Mouse (Mus musculus): Measurements from ENCODE around the gene Gpatch11. TPM values are rescaled to one million over a fixed set of nuclear protein-coding genes. Genes with fewer than 3 reads are reported as not detected.

Gpatch11 gene
- polyA plus RNA-seq, 1 experiment from 2014 or later, result 20.8 TPM

DNA sequence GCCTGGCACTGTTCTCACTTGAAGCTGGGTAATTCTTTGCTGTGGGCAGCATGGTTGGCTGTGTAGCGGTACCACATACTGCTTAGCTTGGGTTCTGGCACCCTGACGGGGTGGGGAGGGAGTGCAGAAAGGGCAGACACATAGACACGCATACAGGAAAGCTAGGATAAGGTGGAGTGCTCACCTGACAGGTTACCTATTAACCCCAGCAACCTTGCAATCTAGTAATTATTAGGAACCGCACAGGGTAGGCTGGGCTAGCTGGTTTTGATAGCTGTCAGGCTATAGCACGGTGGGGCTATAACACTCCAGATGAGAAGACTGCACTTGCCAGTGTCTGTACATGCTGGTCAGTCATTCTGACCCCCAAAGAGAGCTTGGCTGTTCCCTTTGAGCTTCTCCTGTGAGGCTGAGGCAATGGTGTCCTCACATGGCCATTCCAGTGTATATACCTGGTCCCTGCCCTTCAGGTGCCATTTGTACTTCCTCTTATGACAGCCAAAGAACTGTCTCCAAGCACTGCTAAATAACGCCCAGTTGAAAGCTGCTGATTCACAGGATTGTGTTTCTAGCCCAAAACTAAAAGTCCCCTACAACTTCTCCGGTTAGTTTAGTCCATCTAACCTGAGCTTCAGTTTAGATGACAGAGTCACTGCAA, 7.0 kb downstream of the Gpatch11 start:
- Histone ChIP-seq H3K4me1 (0 out of 2 replicates have a peak, but pooled peaks cover 5% of the 10 kb centered on the region), H3K9me3 (replicated peaks) (no peaks in the 10 kb centered on the region), H3K9ac (no peak overlapping the region), H3K4me2 (no peak overlapping the region), H3K36me3 (peaks cover 78% of the 10 kb centered on the region), H3K27me3 (replicated peaks) (no peaks in the 10 kb centered on the region), H3K4me3 (no peak overlapping the region), H3K27ac (no peak overlapping the region)
- peak; percentile 30; the same call in 1 of the 2 replicates for ATAC-seq
- WGBS (ENCODE audit: insufficient replicate concordance), result 83% methylated on average over 7 of the region's 7 CpGs

DNA sequence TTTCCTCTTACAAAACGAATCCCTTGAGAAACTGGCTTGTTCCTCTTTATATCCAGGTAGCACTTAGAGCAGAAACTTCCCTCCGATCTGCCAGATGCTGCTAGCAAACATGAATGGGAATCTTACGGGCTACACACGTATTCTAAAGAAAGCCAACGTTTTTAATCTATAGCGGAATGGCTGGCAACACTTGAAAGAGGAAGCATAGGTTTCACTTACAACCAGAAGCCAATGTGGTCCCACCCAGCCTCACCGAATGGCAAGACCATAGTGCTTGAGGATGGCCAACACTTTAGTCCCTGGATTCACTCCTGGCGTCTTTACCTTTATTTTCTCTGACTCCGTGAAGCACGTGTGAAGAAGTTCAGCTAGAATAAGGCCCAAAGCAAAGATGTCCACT, 20.9 kb downstream of the Gpatch11 start:
- Histone ChIP-seq H3K27ac (no peak overlapping the region), H3K4me1 (no peaks in the 10 kb centered on the region), H3K9me3 (replicated peaks) (no peaks in the 10 kb centered on the region), H3K9ac (no peak overlapping the region), H3K27me3 (replicated peaks) (no peaks in the 10 kb centered on the region), H3K36me3 (peaks cover 80% of the 10 kb centered on the region), H3K4me3 (no peak overlapping the region), H3K4me2 (no peak overlapping the region)
- no peak for ATAC-seq
- 79% methylated on average over 10 of the region's 10 CpGs for WGBS (ENCODE audit: insufficient replicate concordance)

DNA sequence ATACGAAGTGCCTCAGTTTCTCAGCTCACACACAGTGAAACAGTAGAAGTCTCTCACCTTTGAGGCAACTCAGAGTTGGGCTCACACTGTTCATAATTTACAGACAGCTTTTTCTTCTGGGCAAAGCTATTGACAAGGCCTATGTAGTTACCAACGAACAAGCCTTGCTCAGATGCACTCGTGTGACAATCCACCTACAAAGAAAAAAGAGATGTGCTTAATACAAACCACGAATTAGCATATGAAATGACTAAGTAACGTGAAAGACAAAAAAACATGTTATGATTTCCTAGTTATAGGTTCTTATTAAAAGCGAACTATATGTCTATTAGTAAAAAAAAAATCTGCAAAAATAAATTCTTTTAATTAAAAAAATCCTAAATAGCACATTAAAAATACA, 38.5 kb downstream of the Gpatch11 start:
- no peak overlapping the region for H3K4me3 ChIP-seq
- 82% methylated on average over 6 of the region's 6 CpGs for WGBS (ENCODE audit: insufficient replicate concordance)
- no peak overlapping the region for H3K4me2 ChIP-seq
- H3K27me3 ChIP-seq (replicated peaks), result no peaks in the 10 kb centered on the region
- H3K9me3 ChIP-seq (replicated peaks), result no peaks in the 10 kb centered on the region
- H3K27ac ChIP-seq, result no peak overlapping the region
- ATAC-seq, result no peak
- H3K36me3 ChIP-seq, result peaks cover 86% of the 10 kb centered on the region
- no peaks in the 10 kb centered on the region for H3K4me1 ChIP-seq
- no peak overlapping the region for H3K9ac ChIP-seq

DNA sequence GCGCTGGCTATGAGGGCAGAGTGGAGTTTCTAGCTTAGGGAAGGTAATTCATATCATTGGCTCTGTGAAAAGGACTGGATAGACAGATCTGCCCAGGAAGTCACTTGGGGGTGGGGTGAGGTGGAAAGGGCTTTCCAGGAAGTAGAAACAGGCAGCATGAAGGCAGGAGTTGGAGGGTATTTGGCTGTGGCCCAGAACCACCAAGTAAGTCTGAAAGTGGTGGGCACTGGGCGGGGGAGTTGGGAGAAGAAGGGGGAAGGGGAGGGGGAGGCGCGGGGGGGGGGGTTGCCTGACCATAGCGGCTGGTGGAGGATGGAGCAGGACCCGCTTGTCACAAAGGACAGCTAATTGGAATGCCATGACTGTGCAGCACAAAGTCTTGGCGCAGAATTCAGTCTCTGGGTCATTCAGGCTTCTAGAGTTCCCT, 46.5 kb downstream of the Gpatch11 start:
- H3K27me3 ChIP-seq (replicated peaks), result no peaks in the 10 kb centered on the region
- 9% methylated on average over 5 of the region's 7 CpGs for WGBS (ENCODE audit: insufficient replicate concordance)
- peak overlapping the region; percentile 85 for H3K9ac ChIP-seq
- peak; percentile 57 for ATAC-seq
- peak overlapping the region; percentile 81 for H3K4me3 ChIP-seq
- peak overlapping the region; percentile 81 for H3K4me2 ChIP-seq
- peaks cover 20% of the 10 kb centered on the region for H3K4me1 ChIP-seq
- H3K36me3 ChIP-seq, result peaks cover 26% of the 10 kb centered on the region
- H3K27ac ChIP-seq, result peak overlapping the region; percentile 72
- H3K9me3 ChIP-seq (replicated peaks), result no peaks in the 10 kb centered on the region

DNA sequence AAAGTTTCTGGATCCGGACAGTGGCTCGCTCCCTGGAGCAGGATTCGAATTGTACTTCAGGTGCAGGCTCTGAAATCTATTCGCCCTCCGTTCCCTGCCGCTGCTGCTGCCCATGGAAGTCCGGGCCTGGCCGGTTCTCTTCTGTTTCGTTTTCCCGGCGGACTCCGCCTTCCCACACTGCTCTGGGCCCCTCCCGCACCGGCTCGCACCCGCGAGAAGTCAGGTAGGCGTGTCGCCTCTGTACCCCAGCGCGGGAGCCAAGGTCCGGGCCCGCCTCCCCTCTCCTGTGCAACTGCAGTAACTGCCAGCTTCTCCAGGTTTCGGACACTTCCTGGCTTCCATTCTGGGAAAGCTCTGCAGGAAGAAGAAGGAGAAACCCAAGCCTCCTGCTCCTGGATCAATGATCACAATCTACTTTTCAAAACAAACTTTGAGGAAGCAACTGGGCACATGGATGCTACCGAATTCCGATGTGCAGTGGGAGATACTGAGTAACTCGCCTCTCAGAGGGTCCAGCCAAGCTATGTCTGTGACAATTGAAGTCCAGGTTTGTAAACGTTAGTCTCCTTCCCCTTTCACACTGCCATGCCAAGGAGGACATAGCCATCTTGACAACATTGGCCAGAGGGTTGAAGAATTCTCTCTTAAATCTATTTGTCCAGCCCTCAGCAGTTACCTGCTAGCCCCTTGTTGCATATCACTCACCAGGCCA, 47.2 kb downstream of the Gpatch11 start, which contains the start of gene Eif2ak2:
Gene Eif2ak2, minus strand, starts transcription at position 173 of the 712 bp plus-strand sequence.
- 2% methylated on average over 28 of the region's 28 CpGs for WGBS (ENCODE audit: insufficient replicate concordance)
- ATAC-seq, result peak; percentile 98
- peak within 1 kb of the TSS; percentile 72 for H3K27ac ChIP-seq

DNA sequence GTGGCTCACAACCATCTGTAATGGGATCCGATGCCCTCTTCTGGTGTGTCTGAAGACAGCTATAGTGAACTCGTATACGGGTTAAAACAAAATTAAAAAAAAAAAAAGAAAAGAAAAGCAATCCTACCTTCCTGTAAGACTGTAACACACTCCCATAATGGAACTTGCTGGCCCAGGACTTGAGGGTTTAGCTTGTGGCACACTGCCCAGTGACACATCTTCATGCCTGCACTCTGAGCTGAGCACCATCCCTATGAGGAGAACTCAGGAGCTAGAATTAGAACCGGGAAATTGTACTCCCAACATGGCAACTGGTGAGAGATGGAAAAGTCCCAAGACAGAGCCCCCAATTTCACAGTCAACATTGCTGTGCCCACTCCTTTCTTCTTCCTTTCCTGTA, 47.9 kb downstream of the Gpatch11 start:
- no peak overlapping the region for H3K9ac ChIP-seq
- peaks cover 12% of the 10 kb centered on the region for H3K36me3 ChIP-seq
- H3K4me2 ChIP-seq, result peak overlapping the region; percentile 81; the same call in 1 of the 2 replicates
- H3K27ac ChIP-seq, result no peak overlapping the region
- H3K27me3 ChIP-seq (replicated peaks), result no peaks in the 10 kb centered on the region
- WGBS (ENCODE audit: insufficient replicate concordance), result 87% methylated on average over 4 of the region's 4 CpGs
- H3K9me3 ChIP-seq (replicated peaks), result no peaks in the 10 kb centered on the region
- H3K4me3 ChIP-seq, result no peak overlapping the region
- ATAC-seq, result no peak
- H3K4me1 ChIP-seq, result peaks cover 20% of the 10 kb centered on the region

More for the DNA sequence above, 47.2 kb downstream of the Gpatch11 start, which contains the start of gene Eif2ak2:
- H3K4me2 ChIP-seq, result peak within 1 kb of the TSS; percentile 81
- peaks cover 19% of the 10 kb centered on the region for H3K36me3 ChIP-seq
- peak within 1 kb of the TSS; percentile 85 for H3K9ac ChIP-seq
- peaks cover 20% of the 10 kb centered on the region for H3K4me1 ChIP-seq
- no peaks in the 10 kb centered on the region for H3K9me3 ChIP-seq (replicated peaks)
- H3K27me3 ChIP-seq (replicated peaks), result no peaks in the 10 kb centered on the region
- H3K4me3 ChIP-seq, result peak within 1 kb of the TSS; percentile 81

DNA sequence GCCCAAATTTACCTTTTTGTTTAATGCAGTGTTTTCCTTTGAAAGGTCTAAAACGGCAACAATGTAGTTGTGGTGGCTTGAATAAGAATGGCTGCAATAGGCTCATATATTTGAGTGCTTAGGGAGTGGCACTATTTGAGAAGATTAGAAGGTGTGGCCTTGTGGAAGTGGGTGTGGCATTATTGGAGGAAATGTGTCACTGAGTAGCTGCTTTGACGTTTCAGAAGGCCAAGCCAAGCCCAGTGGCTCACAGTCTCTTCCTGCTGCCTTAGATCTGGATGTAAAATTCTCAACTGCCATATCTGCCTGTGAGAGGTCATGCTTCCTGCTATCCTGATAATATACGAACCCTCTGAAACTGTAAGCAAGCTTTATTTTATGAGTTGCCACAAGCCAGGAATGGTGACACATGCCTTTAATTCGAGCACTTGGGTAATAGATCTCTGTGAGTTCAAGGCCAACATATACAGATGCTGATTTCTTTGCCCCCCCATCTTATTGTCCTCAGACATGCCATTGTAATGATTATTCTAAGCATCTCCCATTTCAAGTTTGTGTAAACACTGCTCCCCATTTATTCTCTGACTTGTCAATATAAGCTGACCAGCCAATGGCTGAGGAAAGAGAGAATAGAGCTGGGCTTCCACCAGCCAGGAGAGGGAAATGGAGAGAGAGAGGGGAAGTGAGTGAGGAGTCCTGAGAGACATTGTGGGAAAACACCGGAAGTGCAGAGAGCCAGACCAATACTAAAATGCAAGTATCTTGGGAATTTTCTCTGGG, 50.1 kb downstream of the Gpatch11 start:
- Histone ChIP-seq H3K4me2 (no peak overlapping the region), H3K9ac (no peak overlapping the region), H3K27ac (no peak overlapping the region), H3K4me3 (no peak overlapping the region), H3K9me3 (replicated peaks) (no peaks in the 10 kb centered on the region), H3K27me3 (replicated peaks) (no peaks in the 10 kb centered on the region; the same call in 1 of the 2 replicates), H3K4me1 (peaks cover 17% of the 10 kb centered on the region), H3K36me3 (no peaks in the 10 kb centered on the region)
- 66% methylated on average over 5 of the region's 5 CpGs for WGBS (ENCODE audit: insufficient replicate concordance)
- no peak for ATAC-seq

DNA sequence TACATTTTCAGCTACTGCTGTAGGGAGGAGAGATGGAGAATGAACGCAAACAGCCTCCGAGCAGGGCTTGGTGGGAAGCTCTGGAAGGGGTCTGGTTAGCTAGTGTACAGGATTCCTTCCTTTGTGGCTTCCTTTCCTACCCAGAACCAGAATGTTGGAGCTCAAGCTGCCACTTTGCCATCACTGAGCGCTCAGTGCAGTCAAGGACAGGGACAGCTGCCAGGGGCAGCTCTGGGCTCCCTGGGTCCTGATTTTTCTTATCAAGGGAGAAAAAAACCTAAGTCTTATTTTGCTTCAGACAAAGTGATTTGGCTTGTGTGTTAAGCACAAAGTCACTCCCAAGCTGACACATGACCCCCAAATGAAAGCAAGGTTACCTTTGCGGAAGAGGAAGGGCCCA, 53.2 kb downstream of the Gpatch11 start:
- no peak overlapping the region for H3K9ac ChIP-seq
- no peaks in the 10 kb centered on the region for H3K4me1 ChIP-seq
- no peak overlapping the region for H3K4me2 ChIP-seq
- no peaks in the 10 kb centered on the region for H3K36me3 ChIP-seq
- no peaks in the 10 kb centered on the region for H3K9me3 ChIP-seq (replicated peaks)
- no peaks in the 10 kb centered on the region; the same call in 1 of the 2 replicates for H3K27me3 ChIP-seq (replicated peaks)
- no peak overlapping the region for H3K27ac ChIP-seq
- ATAC-seq, result no peak
- 68% methylated on average over 4 of the region's 4 CpGs for WGBS (ENCODE audit: insufficient replicate concordance)
- H3K4me3 ChIP-seq, result no peak overlapping the region

DNA sequence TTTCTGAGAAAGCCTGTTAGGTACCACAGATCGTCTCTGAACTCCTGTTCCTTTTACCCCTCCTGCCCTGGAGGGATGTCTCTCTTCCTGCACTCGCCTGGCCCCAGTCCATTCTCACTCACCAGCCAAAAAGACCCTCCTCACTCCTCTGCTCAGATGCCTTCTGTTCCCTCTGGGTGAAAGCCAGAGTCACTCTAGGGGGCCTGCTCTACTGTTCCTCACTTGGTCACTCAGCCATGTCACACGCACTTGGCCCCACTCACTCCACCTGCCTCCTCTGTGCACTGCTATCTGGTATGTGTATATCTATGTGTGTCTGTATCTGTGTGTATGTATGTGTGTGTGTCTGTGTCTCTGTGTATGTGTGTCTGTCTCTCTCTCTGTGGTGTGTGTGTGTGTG, 53.8 kb downstream of the Gpatch11 start:
- Histone ChIP-seq H3K27ac (no peak overlapping the region), H3K9me3 (replicated peaks) (no peaks in the 10 kb centered on the region), H3K36me3 (no peaks in the 10 kb centered on the region), H3K4me3 (no peak overlapping the region), H3K27me3 (replicated peaks) (no peaks in the 10 kb centered on the region; the same call in 1 of the 2 replicates), H3K4me1 (no peaks in the 10 kb centered on the region), H3K9ac (no peak overlapping the region), H3K4me2 (no peak overlapping the region)
- ATAC-seq, result no peak
- WGBS (ENCODE audit: insufficient replicate concordance), result 41% methylated on average over 3 of the region's 3 CpGs

DNA sequence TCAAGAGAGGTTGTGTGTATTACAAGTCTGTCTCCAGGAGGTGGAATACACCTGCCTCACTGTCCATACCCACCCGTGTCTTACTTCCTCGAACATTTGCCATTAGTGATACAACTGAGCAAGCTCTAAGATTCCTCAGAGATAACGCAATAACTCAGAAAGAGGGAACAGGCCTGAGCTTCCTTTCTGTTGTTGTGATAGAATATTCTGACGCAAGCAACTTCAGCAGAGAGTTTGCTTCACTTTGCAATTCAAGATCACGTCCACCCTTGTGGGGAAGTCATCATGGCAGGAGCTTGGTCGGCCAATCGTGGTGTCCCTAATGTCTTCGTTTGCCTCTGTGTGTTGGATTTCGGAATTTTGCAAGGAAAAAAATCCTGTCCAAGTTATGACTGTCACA, 55.7 kb downstream of the Gpatch11 start:
- no peak overlapping the region for H3K4me2 ChIP-seq
- H3K9ac ChIP-seq, result no peak overlapping the region
- no peaks in the 10 kb centered on the region for H3K36me3 ChIP-seq
- ATAC-seq, result no peak
- no peaks in the 10 kb centered on the region; the same call in 1 of the 2 replicates for H3K27me3 ChIP-seq (replicated peaks)
- no peak overlapping the region for H3K4me3 ChIP-seq
- 58% methylated on average over 9 of the region's 9 CpGs for whole genome bisulfite sequencing (ENCODE audit: insufficient replicate concordance)
- no peak overlapping the region for H3K27ac ChIP-seq
- H3K9me3 ChIP-seq (replicated peaks), result no peaks in the 10 kb centered on the region
- no peaks in the 10 kb centered on the region for H3K4me1 ChIP-seq

DNA sequence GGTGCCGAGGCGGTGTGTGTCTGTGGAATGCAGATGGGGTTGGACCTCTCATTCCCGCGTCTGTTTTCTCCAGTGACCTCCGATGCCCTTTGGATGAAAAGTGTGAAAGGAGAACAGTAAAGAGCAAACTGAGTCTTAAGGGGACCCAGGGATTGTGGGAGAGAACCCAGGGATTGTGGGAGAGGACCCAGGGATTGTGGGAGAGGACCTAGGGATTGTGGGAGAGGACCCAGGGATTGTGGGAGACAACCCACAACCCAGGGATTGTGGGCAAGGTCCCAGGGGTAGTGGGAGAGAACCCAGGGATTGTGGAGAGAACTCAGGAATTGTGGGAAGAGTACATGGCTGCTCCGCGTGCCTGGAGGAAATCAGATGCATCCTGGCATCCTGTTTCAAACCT, 59.6 kb downstream of the Gpatch11 start:
- ATAC-seq, result no peak
- Histone ChIP-seq H3K4me2 (no peak overlapping the region), H3K9me3 (replicated peaks) (no peaks in the 10 kb centered on the region), H3K4me3 (no peak overlapping the region), H3K9ac (no peak overlapping the region), H3K27me3 (replicated peaks) (no peaks in the 10 kb centered on the region), H3K4me1 (no peaks in the 10 kb centered on the region), H3K27ac (no peak overlapping the region), H3K36me3 (no peaks in the 10 kb centered on the region)
- 73% methylated on average over 7 of the region's 7 CpGs for WGBS (ENCODE audit: insufficient replicate concordance)

DNA sequence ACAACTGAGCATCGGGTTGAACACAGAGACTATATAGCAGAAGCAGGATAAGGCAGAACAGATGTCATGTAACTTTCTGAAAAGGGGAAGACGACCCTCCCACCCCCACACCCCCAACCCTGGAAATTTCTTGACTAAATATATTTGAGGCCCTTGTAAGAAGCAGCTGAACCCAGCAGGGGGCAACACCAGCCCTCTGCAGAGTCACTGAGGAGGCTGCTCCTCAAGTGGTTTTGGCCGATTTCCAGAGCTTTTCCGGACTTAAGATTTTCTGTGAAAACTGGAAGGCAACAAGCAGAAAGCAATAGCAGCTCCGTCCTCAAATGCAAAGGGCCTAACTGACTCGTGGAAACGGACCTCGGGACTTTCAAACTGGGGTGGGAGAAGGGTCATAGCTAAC, 60.0 kb downstream of the Gpatch11 start:
- H3K36me3 ChIP-seq, result no peaks in the 10 kb centered on the region
- no peak for ATAC-seq
- H3K9me3 ChIP-seq (replicated peaks), result no peaks in the 10 kb centered on the region
- H3K4me1 ChIP-seq, result no peaks in the 10 kb centered on the region
- peak overlapping the region; percentile 22; the same call in 1 of the 2 replicates for H3K4me2 ChIP-seq
- 26% methylated on average over 8 of the region's 8 CpGs for WGBS (ENCODE audit: insufficient replicate concordance)
- no peaks in the 10 kb centered on the region for H3K27me3 ChIP-seq (replicated peaks)
- H3K4me3 ChIP-seq, result no peak overlapping the region
- H3K27ac ChIP-seq, result no peak overlapping the region
- H3K9ac ChIP-seq, result no peak overlapping the region
